Mouse (Mus musculus): ENCODE measurements around the gene Klf13. TPM values are rescaled to one million over a fixed set of nuclear protein-coding genes. Genes with fewer than 3 reads are reported as not detected.
A peak's percentile ranks its signal among the peaks of the same experiment; 100 is the strongest.

Klf13 gene
- polyA plus RNA-seq, 1 experiment from 2014 or later, result 31.1 TPM

GRCm38 (mm10) chr7:63932461-63932860 lies 6.3 kb downstream of the Klf13 start:
- Histone ChIP-seq H3K9ac (replicated peaks; ENCODE audit: low read depth, low read length) (no peak overlapping the region), H3K4me3 (replicated peaks; ENCODE audit: low read length) (no peak overlapping the region), H3K4me2 (ENCODE audit: low read length) (no peak overlapping the region), H3K27me3 (replicated peaks; ENCODE audit: control insufficient read depth, insufficient read depth, low read length) (no peaks in the 10 kb centered on the region), H3K36me3 (ENCODE audit: control insufficient read depth, insufficient read depth) (no peaks in the 10 kb centered on the region), H3K9me3 (ENCODE audit: control insufficient read depth, low read length) (no peaks in the 10 kb centered on the region), H3K4me1 (replicated peaks; ENCODE audit: control insufficient read depth, insufficient read depth, low read length) (peaks cover 31% of the 10 kb centered on the region), H3K27ac (ENCODE audit: low read length) (no peak overlapping the region)
- 92% methylated on average over 3 of the region's 3 CpGs for WGBS
- no peak for ATAC-seq

- no peak overlapping the region for H3K4me2 ChIP-seq (ENCODE audit: low read length)
- H3K4me1 ChIP-seq (replicated peaks; ENCODE audit: control insufficient read depth, insufficient read depth, low read length), result peaks cover 39% of the 10 kb centered on the region
- no peak for ATAC-seq
- no peaks in the 10 kb centered on the region for H3K9me3 ChIP-seq (ENCODE audit: control insufficient read depth, low read length)
- no peak overlapping the region for H3K4me3 ChIP-seq (replicated peaks; ENCODE audit: low read length)
- H3K36me3 ChIP-seq (ENCODE audit: control insufficient read depth, insufficient read depth), result no peaks in the 10 kb centered on the region
- WGBS, result 67% methylated on average over 5 of the region's 5 CpGs
- no peak overlapping the region for H3K27ac ChIP-seq (ENCODE audit: low read length)
- no peak overlapping the region for H3K9ac ChIP-seq (replicated peaks; ENCODE audit: low read depth, low read length)
- H3K27me3 ChIP-seq (replicated peaks; ENCODE audit: control insufficient read depth, insufficient read depth, low read length), result no peaks in the 10 kb centered on the region
These were observed 7.9 kb downstream of the Klf13 start for GRCm38 (mm10) chr7:63930766-63931165.

DNA sequence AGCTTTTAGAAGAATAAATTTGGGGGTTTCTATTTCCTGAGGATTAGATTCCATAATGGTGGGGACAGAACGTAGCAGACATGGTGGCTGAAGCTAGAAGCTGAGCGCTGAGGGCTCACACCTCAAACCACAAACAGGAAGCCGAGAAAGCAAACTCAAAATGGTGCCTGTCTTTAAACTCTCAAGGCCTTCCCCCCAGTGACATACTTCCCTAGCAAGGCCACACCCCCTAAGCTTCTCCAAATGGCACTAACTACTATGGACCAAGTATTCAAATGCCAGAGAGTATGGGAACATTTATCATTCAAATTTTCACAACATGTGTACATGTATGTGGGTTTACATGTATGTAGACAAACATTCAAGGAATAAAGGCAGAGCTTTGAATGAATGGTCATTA lies 8.6 kb downstream of the Klf13 start:
- ATAC-seq, result no peak
- Histone ChIP-seq H3K36me3 (ENCODE audit: control insufficient read depth, insufficient read depth) (no peaks in the 10 kb centered on the region), H3K27me3 (replicated peaks; ENCODE audit: control insufficient read depth, insufficient read depth, low read length) (no peaks in the 10 kb centered on the region), H3K4me2 (ENCODE audit: low read length) (no peak overlapping the region), H3K9me3 (ENCODE audit: control insufficient read depth, low read length) (no peaks in the 10 kb centered on the region), H3K27ac (ENCODE audit: low read length) (no peak overlapping the region), H3K4me3 (replicated peaks; ENCODE audit: low read length) (no peak overlapping the region), H3K4me1 (replicated peaks; ENCODE audit: control insufficient read depth, insufficient read depth, low read length) (peaks cover 39% of the 10 kb centered on the region), H3K9ac (replicated peaks; ENCODE audit: low read depth, low read length) (no peak overlapping the region)
- WGBS, result 98% methylated on average over 3 of the region's 3 CpGs

- no peak overlapping the region for H3K4me3 ChIP-seq (replicated peaks; ENCODE audit: low read length)
- H3K4me2 ChIP-seq (ENCODE audit: low read length), result no peak overlapping the region
- WGBS, result 89% methylated on average over 4 of the region's 4 CpGs
- peaks cover 39% of the 10 kb centered on the region for H3K4me1 ChIP-seq (replicated peaks; ENCODE audit: control insufficient read depth, insufficient read depth, low read length)
- H3K27ac ChIP-seq (ENCODE audit: low read length), result no peak overlapping the region
- no peaks in the 10 kb centered on the region for H3K9me3 ChIP-seq (ENCODE audit: control insufficient read depth, low read length)
- H3K27me3 ChIP-seq (replicated peaks; ENCODE audit: control insufficient read depth, insufficient read depth, low read length), result no peaks in the 10 kb centered on the region
- ATAC-seq, result no peak
- H3K9ac ChIP-seq (replicated peaks; ENCODE audit: low read depth, low read length), result no peak overlapping the region
- H3K36me3 ChIP-seq (ENCODE audit: control insufficient read depth, insufficient read depth), result no peaks in the 10 kb centered on the region
These were observed 9.6 kb downstream of the Klf13 start for GRCm38 (mm10) chr7:63929080-63929479.

DNA sequence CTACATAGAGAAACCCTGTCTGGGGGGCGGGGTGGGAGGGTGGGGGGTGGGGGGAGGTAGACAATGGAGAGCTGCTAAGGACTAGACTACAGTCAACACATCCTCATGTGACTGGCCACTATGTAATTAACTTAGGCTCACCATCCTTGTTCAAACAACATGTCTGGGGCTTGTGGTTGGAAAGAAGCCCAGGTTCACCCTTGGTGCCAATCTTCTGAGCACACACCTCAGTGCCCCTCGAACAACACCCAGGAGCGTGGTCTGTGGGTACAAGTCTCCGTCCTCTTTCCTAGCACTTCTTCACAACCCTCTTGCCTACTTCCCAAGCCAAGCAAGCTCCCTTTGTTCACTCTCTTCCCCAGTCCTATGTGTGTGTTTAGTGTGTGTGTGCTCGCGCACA lies 11.6 kb downstream of the Klf13 start:
- H3K27me3 ChIP-seq (replicated peaks; ENCODE audit: control insufficient read depth, insufficient read depth, low read length), result no peaks in the 10 kb centered on the region
- H3K27ac ChIP-seq (ENCODE audit: low read length), result no peak overlapping the region
- H3K9me3 ChIP-seq (ENCODE audit: control insufficient read depth, low read length), result no peaks in the 10 kb centered on the region
- no peak overlapping the region for H3K4me2 ChIP-seq (ENCODE audit: low read length)
- ATAC-seq, result no peak
- WGBS, result 84% methylated on average over 6 of the region's 6 CpGs
- no peak overlapping the region for H3K4me3 ChIP-seq (replicated peaks; ENCODE audit: low read length)
- peaks cover 38% of the 10 kb centered on the region for H3K4me1 ChIP-seq (replicated peaks; ENCODE audit: control insufficient read depth, insufficient read depth, low read length)
- no peaks in the 10 kb centered on the region for H3K36me3 ChIP-seq (ENCODE audit: control insufficient read depth, insufficient read depth)
- H3K9ac ChIP-seq (replicated peaks; ENCODE audit: low read depth, low read length), result no peak overlapping the region

GRCm38 (mm10) chr7:63926492-63926891 lies 12.2 kb downstream of the Klf13 start:
- no peak for ATAC-seq
- Histone ChIP-seq H3K36me3 (ENCODE audit: control insufficient read depth, insufficient read depth) (no peaks in the 10 kb centered on the region), H3K4me1 (replicated peaks; ENCODE audit: control insufficient read depth, insufficient read depth, low read length) (peaks cover 42% of the 10 kb centered on the region), H3K9me3 (ENCODE audit: control insufficient read depth, low read length) (no peaks in the 10 kb centered on the region), H3K4me3 (replicated peaks; ENCODE audit: low read length) (no peak overlapping the region), H3K27me3 (replicated peaks; ENCODE audit: control insufficient read depth, insufficient read depth, low read length) (no peaks in the 10 kb centered on the region), H3K4me2 (ENCODE audit: low read length) (no peak overlapping the region), H3K27ac (ENCODE audit: low read length) (no peak overlapping the region), H3K9ac (replicated peaks; ENCODE audit: low read depth, low read length) (no peak overlapping the region)
- 62% methylated on average over 3 of the region's 3 CpGs for WGBS

DNA sequence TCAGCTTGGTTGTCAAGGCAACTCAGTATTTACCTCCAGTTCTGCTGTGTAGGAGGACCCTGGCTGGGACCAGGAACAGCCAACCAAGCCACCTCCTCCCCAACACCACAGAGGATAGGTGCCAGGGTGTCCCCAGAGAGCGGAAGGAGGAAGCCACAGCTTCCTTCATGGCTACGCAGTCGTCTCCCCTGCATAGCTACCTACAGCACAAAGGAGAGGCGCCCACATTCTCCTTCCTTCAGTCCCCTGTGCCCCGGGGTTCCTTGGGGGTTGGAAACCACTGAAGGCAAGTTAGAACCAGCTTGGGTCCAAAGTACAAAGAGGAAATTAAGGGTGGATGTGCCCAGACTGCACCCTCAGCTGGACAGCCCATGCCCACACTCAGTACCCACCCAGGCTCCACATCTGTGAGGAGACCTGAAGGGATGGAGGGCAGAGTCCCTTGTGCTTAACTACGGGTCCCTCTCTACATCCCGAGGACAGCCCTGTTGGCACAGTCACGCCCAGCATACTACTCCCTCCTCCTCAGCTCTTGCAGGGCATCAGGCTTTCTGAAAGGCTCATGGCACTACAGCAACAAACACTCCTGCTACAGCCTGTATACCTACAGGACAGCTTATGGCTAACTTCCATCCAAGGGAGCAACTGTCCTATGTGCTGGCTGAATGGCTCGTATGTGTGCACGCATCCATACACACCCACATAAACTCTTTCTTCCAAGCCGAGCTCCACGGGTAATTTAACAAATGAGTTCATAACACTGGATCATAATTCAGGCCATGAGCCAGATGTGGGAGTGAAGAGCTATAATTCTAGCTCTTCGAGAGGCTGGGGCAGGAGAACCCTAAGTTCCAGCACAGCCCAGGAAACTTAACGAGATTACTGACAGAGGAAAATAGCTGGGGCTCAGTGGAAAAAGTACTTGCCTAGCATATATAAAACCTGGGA lies 13.0 kb downstream of the Klf13 start:
- ATAC-seq, result peak; percentile 38
- Histone ChIP-seq H3K4me2 (ENCODE audit: low read length) (no peak overlapping the region), H3K27me3 (replicated peaks; ENCODE audit: control insufficient read depth, insufficient read depth, low read length) (no peaks in the 10 kb centered on the region), H3K9me3 (ENCODE audit: control insufficient read depth, low read length) (no peaks in the 10 kb centered on the region), H3K36me3 (ENCODE audit: control insufficient read depth, insufficient read depth) (no peaks in the 10 kb centered on the region), H3K4me3 (replicated peaks; ENCODE audit: low read length) (no peak overlapping the region), H3K4me1 (replicated peaks; ENCODE audit: control insufficient read depth, insufficient read depth, low read length) (peaks cover 42% of the 10 kb centered on the region), H3K27ac (ENCODE audit: low read length) (peak overlapping the region; percentile 39), H3K9ac (replicated peaks; ENCODE audit: low read depth, low read length) (no peak overlapping the region)
- WGBS, result 60% methylated on average over 14 of the region's 14 CpGs

- Histone ChIP-seq H3K4me1 (replicated peaks; ENCODE audit: control insufficient read depth, insufficient read depth, low read length) (peaks cover 42% of the 10 kb centered on the region), H3K4me2 (ENCODE audit: low read length) (no peak overlapping the region), H3K27me3 (replicated peaks; ENCODE audit: control insufficient read depth, insufficient read depth, low read length) (no peaks in the 10 kb centered on the region), H3K27ac (ENCODE audit: low read length) (peak overlapping the region; percentile 39), H3K9ac (replicated peaks; ENCODE audit: low read depth, low read length) (no peak overlapping the region), H3K36me3 (ENCODE audit: control insufficient read depth, insufficient read depth) (no peaks in the 10 kb centered on the region), H3K4me3 (replicated peaks; ENCODE audit: low read length) (no peak overlapping the region), H3K9me3 (ENCODE audit: control insufficient read depth, low read length) (no peaks in the 10 kb centered on the region)
- ATAC-seq, result peak; percentile 43; the same call in 1 of the 2 replicates
- WGBS, result 18% methylated on average over 6 of the region's 6 CpGs
These were observed 13.8 kb downstream of the Klf13 start for GRCm38 (mm10) chr7:63924747-63925412.

GRCm38 (mm10) chr7:63924151-63924550 lies 14.6 kb downstream of the Klf13 start:
- H3K27me3 ChIP-seq (replicated peaks; ENCODE audit: control insufficient read depth, insufficient read depth, low read length), result no peaks in the 10 kb centered on the region
- H3K27ac ChIP-seq (ENCODE audit: low read length), result no peak overlapping the region; the same call in 1 of the 2 replicates
- 11% methylated on average over 1 of the region's 1 CpGs for WGBS
- H3K9ac ChIP-seq (replicated peaks; ENCODE audit: low read depth, low read length), result no peak overlapping the region
- no peaks in the 10 kb centered on the region for H3K36me3 ChIP-seq (ENCODE audit: control insufficient read depth, insufficient read depth)
- no peak overlapping the region for H3K4me3 ChIP-seq (replicated peaks; ENCODE audit: low read length)
- peaks cover 40% of the 10 kb centered on the region for H3K4me1 ChIP-seq (replicated peaks; ENCODE audit: control insufficient read depth, insufficient read depth, low read length)
- H3K4me2 ChIP-seq (ENCODE audit: low read length), result no peak overlapping the region
- no peaks in the 10 kb centered on the region for H3K9me3 ChIP-seq (ENCODE audit: control insufficient read depth, low read length)
- no peak for ATAC-seq
